Mouse (Mus musculus): ENCODE results near the gene Mtmr6. TPM values are rescaled to one million over a fixed set of nuclear protein-coding genes. Genes with fewer than 3 reads are reported as not detected.

The Mtmr6 gene
- total and polyA plus RNA-seq, 3 experiments = 21.3 to 29.1 TPM; not detected in 1

GRCm38 (mm10) chr14:60251281-60252003, 13.6 kb upstream of the Mtmr6 start, which contains the start of the genes Nupl1 and Gm49336:
Gene Nupl1, minus strand, starts transcription at chr14:60251431.
Gene Gm49336, minus strand, starts transcription at chr14:60251507.
- H3K9me3 ChIP-seq (replicated peaks; ENCODE audit: insufficient read depth, low read length) = no peaks in the 10 kb centered on the region
- no peaks in the 10 kb centered on the region for H3K27me3 ChIP-seq (ENCODE audit: control insufficient read depth in 1 of 2, insufficient read depth in 2 of 2, low read length in 2 of 2)
- H3K27ac ChIP-seq (ENCODE audit: control insufficient read depth, low read depth, low read length) = peak within 1 kb of the TSS; percentile 84
- H3K36me3 ChIP-seq (ENCODE audit: control insufficient read depth in 1 of 2, insufficient read depth in 2 of 2, low read length in 2 of 2) = peaks cover 3 to 47% of the 10 kb centered on the region in 2 experiments
- DNase-seq (ENCODE audit: low read depth, low spot score) = peak; percentile 99
- peaks cover 46% of the 10 kb centered on the region for H3K79me2 ChIP-seq (ENCODE audit: control insufficient read depth, insufficient read depth, low read length, poor library complexity)
- H3K9ac ChIP-seq (ENCODE audit: control insufficient read depth, low read depth, low read length, poor library complexity, severe bottlenecking) = peak within 1 kb of the TSS; percentile 100
- H3K4me1 ChIP-seq (ENCODE audit: control insufficient read depth in 1 of 2, insufficient read depth in 2 of 2, low read length in 2 of 2) = peaks cover 29 to 36% of the 10 kb centered on the region in 2 experiments
- peak within 1 kb of the TSS; percentile 83 to 100 for H3K4me3 ChIP-seq (ENCODE audit: control insufficient read depth in 1 of 2, insufficient read depth in 1 of 2, low read depth in 2 of 2, low read length in 2 of 2)
- TF ChIP-seq ZC3H11A (IDR thresholded peaks at IDR 0.05; ENCODE audit: low read depth, low read length) (no peak), NRF1 (IDR thresholded peaks at IDR 0.05; ENCODE audit: insufficient read depth, low read depth, low read length, poor library complexity, severe bottlenecking) (peak; percentile 98), TAL1 (IDR thresholded peaks at IDR 0.05; ENCODE audit: low read length) (no peak), HCFC1 (IDR thresholded peaks at IDR 0.05; ENCODE audit: low read depth, low read length) (peak; percentile 93), MYC (IDR thresholded peaks at IDR 0.05; ENCODE audit: low read depth, low read length) (peak; percentile 96), KAT2A (conservative IDR thresholded peaks at IDR 0.05; ENCODE audit: low read depth, low read length) (peak; percentile 85), SIN3A (IDR thresholded peaks at IDR 0.05; ENCODE audit: low read length) (peak; percentile 93), EP300 (IDR thresholded peaks at IDR 0.05; ENCODE audit: low read depth in 1 of 2, low read length in 2 of 2) (no peak), BHLHE40 (IDR thresholded peaks at IDR 0.05; ENCODE audit: borderline replicate concordance, low read depth, low read length) (no peak), TCF12 (IDR thresholded peaks at IDR 0.05; ENCODE audit: low read depth, low read length) (peak; percentile 56), USF2 (IDR thresholded peaks at IDR 0.05; ENCODE audit: borderline replicate concordance in 1 of 2, insufficient read depth in 1 of 2, low read depth in 1 of 2, low read length in 2 of 2) (no peak), ZNF384 (IDR thresholded peaks at IDR 0.05; ENCODE audit: low read depth, low read length) (no peak), MAX (IDR thresholded peaks at IDR 0.05; ENCODE audit: low read length) (peak; percentile 75; the same call in 1 of the 2 replicates), SMC3 (IDR thresholded peaks at IDR 0.05; ENCODE audit: low read depth, low read length) (no peak), ZKSCAN1 (IDR thresholded peaks at IDR 0.05; ENCODE audit: low read depth, low read length) (no peak), RCOR1 (IDR thresholded peaks at IDR 0.05; ENCODE audit: low read depth, low read length) (no peak), MAFK (IDR thresholded peaks at IDR 0.05; ENCODE audit: borderline replicate concordance, low read depth, low read length) (no peak), MXI1 (IDR thresholded peaks at IDR 0.05; ENCODE audit: low read depth, low read length) (peak; percentile 94), ELF1 (IDR thresholded peaks at IDR 0.05; ENCODE audit: low read depth, low read length) (peak; percentile 93), POLR2A (IDR thresholded peaks at IDR 0.05; ENCODE audit: control insufficient read depth in 1 of 2, insufficient read depth in 1 of 2, low read depth in 1 of 2, low read length in 2 of 2, poor library complexity in 1 of 2) (peak; percentile 70 to 98), CTCF (IDR thresholded peaks at IDR 0.05 in 2 of 3, conservative IDR thresholded peaks at IDR 0.05 in 1 of 3; ENCODE audit: control insufficient read depth in 1 of 3, insufficient read depth in 1 of 3, low read depth in 2 of 3, low read length in 3 of 3, poor library complexity in 1 of 3, severe bottlenecking in 1 of 3) (no peak), E2F4 (IDR thresholded peaks at IDR 0.05; ENCODE audit: borderline replicate concordance, low read depth, low read length) (no peak; the same call in 1 of the 2 replicates), MYB (IDR thresholded peaks at IDR 0.05; ENCODE audit: low read depth, low read length) (no peak), ZMIZ1 (IDR thresholded peaks at IDR 0.05; ENCODE audit: low read depth, low read length) (0 out of 2 replicates have a peak, but pooled peaks have one; percentile 40), MEF2A (IDR thresholded peaks at IDR 0.05; ENCODE audit: extremely low read depth, insufficient replicate concordance, low read depth, low read length, poor library complexity, severe bottlenecking) (no peak), POLR2AphosphoS2 (IDR thresholded peaks at IDR 0.05; ENCODE audit: low read length) (peak; percentile 90), GABPA (IDR thresholded peaks at IDR 0.05; ENCODE audit: low read depth, low read length) (no peak), CHD2 (IDR thresholded peaks at IDR 0.05; ENCODE audit: low read length) (peak; percentile 98), NELFE (IDR thresholded peaks at IDR 0.05; ENCODE audit: low read depth, low read length) (peak; percentile 94), MAZ (IDR thresholded peaks at IDR 0.05; ENCODE audit: low read depth, low read length) (no peak; the same call in 1 of the 2 replicates), ETS1 (IDR thresholded peaks at IDR 0.05; ENCODE audit: low read depth, low read length) (no peak), GATA1 (IDR thresholded peaks at IDR 0.05; ENCODE audit: low read depth, low read length) (no peak), JUND (IDR thresholded peaks at IDR 0.05; ENCODE audit: low read depth, low read length) (no peak), POLR2AphosphoS5 (IDR thresholded peaks at IDR 0.05; ENCODE audit: borderline replicate concordance, low read depth, low read length) (no peak), RAD21 (IDR thresholded peaks at IDR 0.05; ENCODE audit: low read depth, low read length) (no peak), USF1 (IDR thresholded peaks at IDR 0.05; ENCODE audit: low read depth, low read length) (no peak), CHD1 (IDR thresholded peaks at IDR 0.05; ENCODE audit: low read depth, low read length) (no peak)
